Mouse (Mus musculus) spleen, adult 2 months (tissue): ENCODE results near the gene Fbxo33.

Source experiments
- CTCF ChIP-seq: fragments of 200-500 bp; IDR thresholded peaks from 2 replicates; pipeline ENCODE4 v1.5.1; 2011; ENCODE audit warnings: mild to moderate bottlenecking, inconsistent platforms; ENCODE audit not compliant: insufficient read depth, insufficient read length, insufficient replicate concordance; ENCODE audit errors: extremely low read depth
- POLR2A ChIP-seq: fragments of 200-500 bp; IDR thresholded peaks from 2 replicates; pipeline ENCODE4 v1.6.1; 2011; ENCODE audit warnings: low read depth, low read length, inconsistent platforms

GRCm38 (mm10) chr12:59161091-59161490, 58.4 kb downstream of the Fbxo33 start:
- TF ChIP-seq POLR2A (no peak), CTCF (no peak)
